ENCODE assay signal across 16 mouse cellular contexts in genomic region chr2:113822367-113822766, GRCm38 (mm10).
"Had no signal": no experiment of that assay in that cellular context is flagged by ENCODE, and none has a peak within 500 bp of the region (broad histone marks: within the 10 kb centered on the region; RNA-seq: fewer than 3 reads in every experiment).

No protein-coding gene starts in this region.

- H3K27me3 ChIP-seq: neural tube, embryonic 13.5 days; neural tube, embryonic 15.5 days; stomach, embryonic 15.5 days had no signal

- H3K36me3 ChIP-seq: stomach, embryonic 15.5 days had no signal

- H3K9ac ChIP-seq: neural tube, embryonic 13.5 days; neural tube, embryonic 15.5 days; stomach, embryonic 15.5 days had no signal

- H3K4me2 ChIP-seq: neural tube, embryonic 13.5 days; neural tube, embryonic 15.5 days; stomach, embryonic 15.5 days had no signal

- H3K27ac ChIP-seq: neural tube, embryonic 13.5 days; neural tube, embryonic 15.5 days; stomach, embryonic 15.5 days; stomach, postnatal 0 days had no signal

- H3K4me1 ChIP-seq: stomach, embryonic 15.5 days had no signal

- H3K9me3 ChIP-seq: neural tube, embryonic 13.5 days; neural tube, embryonic 15.5 days; stomach, embryonic 15.5 days had no signal

- H3K4me3 ChIP-seq: neural tube, embryonic 13.5 days; neural tube, embryonic 15.5 days; stomach, embryonic 15.5 days had no signal

- DNase-seq: retina, postnatal 1 day; right cerebral cortex, adult 18-20 months; right cerebral cortex, postnatal 14 days; right cerebral cortex, postnatal 25 days; right cerebral cortex, postnatal 4 days; spleen, adult 18-20 months; thymus, adult 18-20 months; thymus, adult 2 months; thymus, postnatal 14 days; thymus, postnatal 25 days; thymus, postnatal 36 days; thymus, postnatal 4 days had no signal
